Mouse (Mus musculus) cortical plate, adult 2 months (tissue): Measurements from ENCODE around the gene Gm28048.

Experiments used
- CTCF ChIP-seq: fragments of 200-500 bp; IDR thresholded peaks from 2 replicates; pipeline ENCODE4 v1.5.1; 2011; ENCODE audit warnings: mild to moderate bottlenecking, control low read depth, low read length; ENCODE audit not compliant: insufficient read depth; ENCODE audit errors: extremely low read depth
- POLR2A ChIP-seq: fragments of 200-500 bp; IDR thresholded peaks from 2 replicates; pipeline ENCODE4 v1.6.1; 2011; ENCODE audit warnings: mild to moderate bottlenecking, low read length, control low read depth; ENCODE audit not compliant: insufficient read depth; ENCODE audit errors: extremely low read depth

DNA sequence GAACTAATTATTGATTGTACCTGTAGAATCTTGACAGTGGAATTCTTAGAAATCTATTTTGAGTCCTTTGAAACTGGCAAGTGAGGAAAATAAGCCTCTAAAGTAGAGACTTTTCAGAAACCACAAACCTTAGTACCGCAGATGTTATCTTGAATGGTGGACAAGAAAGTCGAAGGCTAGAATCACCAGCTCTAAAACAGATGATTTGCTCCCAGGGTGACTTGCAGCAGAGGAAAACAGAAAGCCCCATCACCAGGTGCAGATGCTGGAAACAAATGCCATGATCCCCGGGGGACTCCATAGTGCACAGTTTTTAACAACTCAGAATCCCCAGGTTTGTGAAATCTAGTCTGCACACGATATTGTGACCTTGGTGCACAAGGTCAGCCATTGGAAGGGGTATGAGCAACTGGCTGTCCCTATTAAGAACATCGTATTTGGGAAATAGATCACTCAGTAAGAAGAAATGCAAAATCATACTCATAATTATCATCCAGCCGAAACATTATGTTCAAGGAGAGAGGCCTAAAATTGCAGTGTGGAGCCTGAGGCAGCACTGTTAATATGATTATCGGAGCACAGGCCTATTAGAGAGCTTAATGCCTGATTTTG lies 116.1 kb downstream of the Gm28048 start:
- TF ChIP-seq CTCF, result no peak
- TF ChIP-seq POLR2A, result no peak
